Mouse (Mus musculus): ENCODE measurements at regions not wholly inside any gene's neighbourhood (a gene's known extent, or its start where the extent isn't known, plus 50 kb on each side); places are given as distances from the start of the nearest gene placed in this dataset.

DNA sequence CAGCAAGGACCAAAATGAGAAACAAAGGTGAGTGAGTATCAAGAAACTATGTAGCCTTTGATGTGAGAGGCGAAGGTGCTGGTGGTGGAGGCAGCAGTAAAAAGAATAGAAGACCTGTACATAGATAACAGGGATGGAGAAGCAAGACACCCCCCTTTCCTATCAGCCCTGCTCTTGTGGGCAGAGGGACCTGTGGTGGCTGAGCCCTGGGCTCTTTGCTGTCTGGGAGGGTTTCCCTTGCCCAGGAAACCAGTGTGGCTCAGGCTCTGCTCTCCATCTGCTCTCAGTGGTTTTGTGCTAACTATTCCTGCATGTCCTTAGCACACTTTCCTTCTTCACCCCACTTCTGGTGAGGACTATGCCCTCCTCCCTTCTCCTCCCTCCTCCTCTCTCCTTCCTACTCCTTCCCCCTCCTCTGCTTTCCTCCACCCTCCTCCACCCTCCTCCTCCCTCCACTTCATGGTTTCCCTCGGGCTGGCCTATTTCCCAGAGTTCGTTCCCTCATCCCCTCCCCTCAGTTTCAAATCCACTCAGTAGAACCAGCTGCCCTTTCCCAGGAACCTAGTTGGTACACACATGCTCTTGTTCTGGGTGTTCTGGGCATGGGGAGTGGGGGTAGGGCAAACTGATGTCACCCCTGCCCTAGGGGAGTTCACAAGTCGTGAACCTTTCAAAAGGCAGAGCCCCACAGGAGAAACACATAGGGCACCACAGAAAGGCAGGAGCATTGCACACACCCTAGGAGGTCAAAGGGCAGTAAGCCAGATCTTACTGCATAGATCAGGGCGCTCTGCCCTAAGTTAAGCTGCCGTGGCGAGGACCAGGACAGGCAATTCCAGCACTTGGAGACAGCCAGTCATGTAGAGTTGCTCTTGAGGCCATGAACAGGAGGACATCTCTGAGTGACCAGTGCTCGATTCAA, 93.1 kb downstream of the Cpn2 start:
- Histone ChIP-seq H3K36me3 (ENCODE audit: control insufficient read depth, insufficient read depth, low read length) (no peaks in the 10 kb centered on the region), H3K9ac (ENCODE audit: low read depth, low read length) (0 out of 2 replicates have a peak overlapping the region, but pooled peaks have one; percentile 2), H3K9me3 (ENCODE audit: control insufficient read depth, low read length) (no peaks in the 10 kb centered on the region), H3K4me3 (ENCODE audit: low read length) (no peak overlapping the region), H3K27ac (ENCODE audit: low read length) (peak overlapping the region; percentile 5; the same call in 1 of the 2 replicates), H3K4me2 (ENCODE audit: low read depth, low read length) (no peak overlapping the region), H3K27me3 (replicated peaks; ENCODE audit: control insufficient read depth, insufficient read depth, low read length) (no peaks in the 10 kb centered on the region), H3K4me1 (ENCODE audit: control insufficient read depth, insufficient read depth, low read length) (peaks cover 31% of the 10 kb centered on the region)
- ATAC-seq: peak; percentile 64
- 43% methylated on average over 8 of the region's 8 CpGs for WGBS

DNA sequence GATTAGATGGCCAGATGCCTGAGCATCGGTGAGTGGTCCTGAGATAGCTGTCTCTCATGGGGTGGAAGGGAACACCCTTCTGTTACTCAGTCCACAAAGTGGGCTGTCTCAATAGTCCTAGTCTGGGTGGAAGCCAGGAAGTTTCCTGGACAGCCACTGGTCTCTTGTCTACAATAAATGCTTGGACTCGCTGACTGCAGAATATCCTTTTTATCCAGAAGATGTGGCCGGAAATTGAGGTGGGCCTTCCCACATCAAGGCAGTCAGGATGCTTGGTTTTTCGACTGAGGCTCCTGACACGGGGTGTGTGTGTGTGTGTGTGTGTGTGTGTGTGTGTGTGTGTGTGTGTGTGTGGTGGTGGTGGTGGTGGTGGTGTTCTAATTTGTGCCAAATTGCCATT, 91.0 kb downstream of the Cpn2 start:
- H3K27ac ChIP-seq (ENCODE audit: low read length): no peak overlapping the region
- H3K9me3 ChIP-seq (ENCODE audit: control insufficient read depth, low read length): no peaks in the 10 kb centered on the region
- H3K4me3 ChIP-seq (ENCODE audit: low read length): no peak overlapping the region
- H3K27me3 ChIP-seq (replicated peaks; ENCODE audit: control insufficient read depth, insufficient read depth, low read length): no peaks in the 10 kb centered on the region
- peaks cover 30% of the 10 kb centered on the region for H3K4me1 ChIP-seq (ENCODE audit: control insufficient read depth, insufficient read depth, low read length)
- no peaks in the 10 kb centered on the region for H3K36me3 ChIP-seq (ENCODE audit: control insufficient read depth, insufficient read depth, low read length)
- H3K4me2 ChIP-seq (ENCODE audit: low read depth, low read length): no peak overlapping the region
- H3K9ac ChIP-seq (ENCODE audit: low read depth, low read length): no peak overlapping the region
- 82% methylated on average over 5 of the region's 5 CpGs for WGBS
- no peak for ATAC-seq

DNA sequence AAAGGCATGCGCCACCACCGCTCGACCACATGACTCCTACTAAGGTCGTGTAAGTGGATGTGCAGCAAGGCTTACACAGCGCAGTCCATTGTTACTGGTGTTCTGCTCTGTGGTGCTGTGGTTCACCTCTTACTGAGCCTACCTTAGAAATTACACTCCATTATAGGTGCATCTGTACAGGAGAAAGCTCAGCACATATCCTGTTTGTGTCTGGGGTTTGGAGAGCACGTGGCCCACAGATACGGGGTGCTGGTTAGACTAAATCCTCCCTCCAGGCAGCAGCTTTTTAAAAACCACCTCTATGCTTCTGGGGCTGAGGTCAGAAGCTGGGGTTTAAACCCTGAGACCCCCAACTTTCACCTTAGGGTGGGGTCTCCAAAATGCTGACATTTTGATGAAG, 89.5 kb downstream of the Cpn2 start:
- Histone ChIP-seq H3K4me3 (ENCODE audit: low read length) (no peak overlapping the region), H3K4me1 (ENCODE audit: control insufficient read depth, insufficient read depth, low read length) (peaks cover 19% of the 10 kb centered on the region), H3K9me3 (ENCODE audit: control insufficient read depth, low read length) (no peaks in the 10 kb centered on the region), H3K27me3 (replicated peaks; ENCODE audit: control insufficient read depth, insufficient read depth, low read length) (no peaks in the 10 kb centered on the region), H3K9ac (ENCODE audit: low read depth, low read length) (no peak overlapping the region), H3K36me3 (ENCODE audit: control insufficient read depth, insufficient read depth, low read length) (no peaks in the 10 kb centered on the region), H3K27ac (ENCODE audit: low read length) (no peak overlapping the region), H3K4me2 (ENCODE audit: low read depth, low read length) (no peak overlapping the region)
- WGBS: 87% methylated on average over 7 of the region's 7 CpGs
- ATAC-seq: no peak

DNA sequence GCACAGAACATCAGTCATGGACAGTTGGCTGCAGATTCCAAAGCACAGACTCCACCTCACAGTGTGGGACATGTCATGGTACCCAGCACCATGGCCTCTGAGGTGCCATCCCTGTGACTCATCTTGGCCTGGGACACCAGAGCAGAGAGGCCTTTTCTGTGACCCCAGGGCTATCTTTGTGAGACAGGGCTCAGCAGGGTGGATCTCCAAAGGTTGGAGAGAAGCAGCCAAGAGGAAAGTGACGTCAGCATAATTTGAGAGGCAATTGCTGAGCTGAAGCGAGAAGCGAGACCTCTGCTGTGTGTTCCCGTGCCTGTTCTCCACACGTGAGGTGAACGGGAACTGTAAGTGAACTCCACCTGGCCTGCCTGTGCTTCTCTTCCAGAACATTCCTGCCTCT, 88.7 kb downstream of the Cpn2 start:
- ATAC-seq: no peak
- Histone ChIP-seq H3K27ac (ENCODE audit: low read length) (no peak overlapping the region), H3K9me3 (ENCODE audit: control insufficient read depth, low read length) (no peaks in the 10 kb centered on the region), H3K36me3 (ENCODE audit: control insufficient read depth, insufficient read depth, low read length) (no peaks in the 10 kb centered on the region), H3K4me1 (ENCODE audit: control insufficient read depth, insufficient read depth, low read length) (peaks cover 16% of the 10 kb centered on the region), H3K4me3 (ENCODE audit: low read length) (no peak overlapping the region), H3K9ac (ENCODE audit: low read depth, low read length) (no peak overlapping the region), H3K27me3 (replicated peaks; ENCODE audit: control insufficient read depth, insufficient read depth, low read length) (no peaks in the 10 kb centered on the region), H3K4me2 (ENCODE audit: low read depth, low read length) (no peak overlapping the region)
- 57% methylated on average over 6 of the region's 6 CpGs for WGBS

DNA sequence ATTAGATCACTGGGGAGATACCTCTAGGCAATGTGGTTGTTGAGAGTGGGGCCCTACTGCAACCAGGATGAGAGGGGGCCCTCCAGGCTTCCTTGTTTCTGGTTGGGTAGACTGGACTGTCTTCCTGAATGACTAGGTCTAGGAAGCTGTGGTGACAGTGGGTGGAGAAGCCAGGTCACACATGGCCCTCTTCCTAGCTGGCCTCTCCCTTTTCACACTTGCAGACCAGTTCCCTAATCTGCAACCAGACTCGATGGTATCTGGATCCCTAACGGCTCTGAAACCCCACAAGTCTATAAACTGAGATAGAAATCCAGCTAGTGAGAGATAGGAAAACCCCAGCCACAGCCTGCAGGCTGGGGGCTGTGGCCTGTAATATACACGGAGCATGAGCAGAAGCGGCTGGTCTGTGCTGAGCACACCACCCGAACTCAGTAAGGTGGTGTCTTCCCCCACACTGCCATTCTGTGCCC, 87.8 kb downstream of the Cpn2 start:
- WGBS: 60% methylated on average over 5 of the region's 5 CpGs
- ATAC-seq: no peak
- no peaks in the 10 kb centered on the region for H3K36me3 ChIP-seq (ENCODE audit: control insufficient read depth, insufficient read depth, low read length)

DNA sequence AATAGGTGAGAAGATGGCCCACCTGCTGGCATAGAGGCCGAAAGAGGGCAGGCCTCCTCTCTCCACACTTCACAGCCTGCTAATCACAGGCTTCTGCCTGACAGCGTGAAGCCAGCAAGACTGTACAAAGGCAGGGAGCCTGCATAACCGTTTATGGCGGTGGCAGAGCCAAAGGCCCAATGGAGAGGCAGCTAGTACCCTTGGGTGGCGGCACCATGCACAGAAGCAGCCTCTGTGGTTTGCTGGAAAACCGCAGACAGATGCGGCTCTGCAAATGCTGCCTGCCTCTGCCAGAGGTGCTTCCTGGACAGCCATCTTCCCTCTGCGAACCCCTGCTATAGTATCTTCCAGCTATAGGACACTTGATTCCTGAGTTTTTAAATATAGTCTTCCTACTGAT, 86.2 kb downstream of the Cpn2 start:
- no peaks in the 10 kb centered on the region for H3K9me3 ChIP-seq (ENCODE audit: control insufficient read depth, low read length)
- 74% methylated on average over 8 of the region's 8 CpGs for WGBS
- no peak for ATAC-seq
- H3K36me3 ChIP-seq (ENCODE audit: control insufficient read depth, insufficient read depth, low read length): no peaks in the 10 kb centered on the region
- H3K4me3 ChIP-seq (ENCODE audit: low read length): no peak overlapping the region
- no peak overlapping the region for H3K4me2 ChIP-seq (ENCODE audit: low read depth, low read length)
- H3K27ac ChIP-seq (ENCODE audit: low read length): no peak overlapping the region
- no peaks in the 10 kb centered on the region for H3K27me3 ChIP-seq (replicated peaks; ENCODE audit: control insufficient read depth, insufficient read depth, low read length)
- H3K4me1 ChIP-seq (ENCODE audit: control insufficient read depth, insufficient read depth, low read length): peaks cover 14% of the 10 kb centered on the region
- H3K9ac ChIP-seq (ENCODE audit: low read depth, low read length): no peak overlapping the region

More for the DNA sequence above, 87.8 kb downstream of the Cpn2 start:
- no peak overlapping the region for H3K27ac ChIP-seq (ENCODE audit: low read length)
- no peaks in the 10 kb centered on the region for H3K9me3 ChIP-seq (ENCODE audit: control insufficient read depth, low read length)
- H3K4me1 ChIP-seq (ENCODE audit: control insufficient read depth, insufficient read depth, low read length): peaks cover 9% of the 10 kb centered on the region
- H3K9ac ChIP-seq (ENCODE audit: low read depth, low read length): no peak overlapping the region
- H3K27me3 ChIP-seq (replicated peaks; ENCODE audit: control insufficient read depth, insufficient read depth, low read length): no peaks in the 10 kb centered on the region
- H3K4me2 ChIP-seq (ENCODE audit: low read depth, low read length): no peak overlapping the region
- H3K4me3 ChIP-seq (ENCODE audit: low read length): no peak overlapping the region

DNA sequence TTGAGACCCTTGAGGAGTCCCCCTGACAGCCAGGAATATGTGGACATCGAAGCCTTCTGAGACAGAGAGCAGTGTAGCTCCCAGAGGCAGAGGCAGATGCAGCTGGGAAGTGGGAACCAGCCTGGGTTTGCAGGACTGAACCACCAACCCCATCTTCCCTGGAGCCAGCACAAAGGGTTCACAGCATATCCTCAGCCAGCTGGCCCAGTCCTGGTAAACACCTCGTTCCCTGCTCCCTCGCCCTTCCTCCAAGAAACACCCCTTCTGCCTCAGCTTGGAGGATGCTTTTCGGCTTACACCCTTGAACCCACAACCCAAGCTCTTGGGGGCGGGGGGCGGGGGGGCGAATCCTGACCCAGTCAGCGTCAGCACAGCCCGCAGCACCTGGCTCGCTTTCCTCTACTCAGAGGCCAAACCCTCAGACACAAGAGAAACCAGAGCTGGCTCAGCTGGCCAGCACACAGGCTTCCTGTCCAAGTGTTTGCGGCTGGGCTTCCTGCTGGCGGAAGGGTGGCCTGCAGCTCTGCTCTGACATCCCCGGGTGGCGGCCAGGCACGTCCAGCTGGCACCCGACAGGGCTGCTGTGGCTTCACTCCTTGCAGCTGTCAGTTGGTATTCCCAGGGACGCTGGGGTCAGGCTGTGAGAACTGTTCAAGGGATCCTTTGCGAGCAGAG, 82.6 kb downstream of the Cpn2 start:
- H3K27ac ChIP-seq (ENCODE audit: low read length): peak overlapping the region; percentile 72
- no peaks in the 10 kb centered on the region for H3K27me3 ChIP-seq (replicated peaks; ENCODE audit: control insufficient read depth, insufficient read depth, low read length)
- no peak overlapping the region for H3K4me2 ChIP-seq (ENCODE audit: low read depth, low read length)
- H3K9me3 ChIP-seq (ENCODE audit: control insufficient read depth, low read length): no peaks in the 10 kb centered on the region
- H3K4me3 ChIP-seq (ENCODE audit: low read length): no peak overlapping the region
- WGBS: 26% methylated on average over 18 of the region's 18 CpGs
- ATAC-seq: peak; percentile 65
- H3K9ac ChIP-seq (ENCODE audit: low read depth, low read length): 0 out of 2 replicates have a peak overlapping the region, but pooled peaks have one; percentile 21
- H3K4me1 ChIP-seq (ENCODE audit: control insufficient read depth, insufficient read depth, low read length): peaks cover 30% of the 10 kb centered on the region
- H3K36me3 ChIP-seq (ENCODE audit: control insufficient read depth, insufficient read depth, low read length): no peaks in the 10 kb centered on the region

DNA sequence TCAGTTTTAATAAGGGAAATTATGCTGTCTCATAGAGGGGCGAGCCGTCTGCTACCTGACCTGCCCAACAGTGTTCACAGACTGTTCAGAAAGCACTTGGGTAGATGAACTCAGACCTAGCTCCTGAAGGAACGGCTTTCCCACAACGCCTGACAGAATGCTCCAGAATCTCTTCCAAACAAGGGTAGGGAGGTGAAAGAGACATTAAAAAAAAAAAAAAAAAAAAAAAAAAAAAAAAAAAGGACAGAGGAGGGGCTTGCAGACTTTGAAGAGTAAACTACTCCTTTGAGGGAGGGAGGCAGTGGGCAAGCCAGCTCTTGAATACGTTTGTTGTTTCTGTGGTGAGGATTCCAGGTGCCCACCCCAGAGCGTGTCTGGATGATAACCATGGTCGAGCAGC, 81.6 kb downstream of the Cpn2 start:
- Histone ChIP-seq H3K4me2 (ENCODE audit: low read depth, low read length) (no peak overlapping the region), H3K4me1 (ENCODE audit: control insufficient read depth, insufficient read depth, low read length) (peaks cover 30% of the 10 kb centered on the region), H3K36me3 (ENCODE audit: control insufficient read depth, insufficient read depth, low read length) (no peaks in the 10 kb centered on the region), H3K9me3 (ENCODE audit: control insufficient read depth, low read length) (no peaks in the 10 kb centered on the region), H3K9ac (ENCODE audit: low read depth, low read length) (no peak overlapping the region), H3K27ac (ENCODE audit: low read length) (peak overlapping the region; percentile 72), H3K4me3 (ENCODE audit: low read length) (no peak overlapping the region), H3K27me3 (replicated peaks; ENCODE audit: control insufficient read depth, insufficient read depth, low read length) (no peaks in the 10 kb centered on the region)
- WGBS: 66% methylated on average over 7 of the region's 7 CpGs
- ATAC-seq: no peak

DNA sequence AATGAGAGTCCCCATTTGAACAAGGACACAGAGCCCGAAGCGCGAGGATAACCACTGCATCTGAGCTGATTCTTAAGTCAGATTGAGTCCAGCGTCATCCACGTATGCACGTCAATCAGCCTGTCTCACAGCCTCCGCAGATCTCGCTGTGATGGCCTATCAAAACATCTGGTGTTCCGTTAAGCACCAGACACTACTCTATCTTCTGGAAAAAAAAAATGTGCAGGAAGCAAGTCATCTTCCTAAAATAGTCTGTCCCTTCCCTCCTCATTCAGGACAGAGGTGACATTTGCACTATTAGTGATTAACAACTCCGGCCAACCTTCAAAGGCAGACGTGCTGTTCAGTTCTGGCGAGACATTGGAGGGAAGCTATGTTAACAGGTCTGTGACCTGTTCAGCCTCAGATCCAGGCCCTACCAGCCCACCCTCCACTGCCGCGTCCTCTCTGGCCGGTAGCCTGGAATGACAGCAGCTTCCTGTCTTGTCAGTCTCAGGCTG, 81.0 kb downstream of the Cpn2 start:
- peak overlapping the region; percentile 33; the same call in 1 of the 2 replicates for H3K27ac ChIP-seq (ENCODE audit: low read length)
- no peak overlapping the region for H3K4me3 ChIP-seq (ENCODE audit: low read length)
- peaks cover 35% of the 10 kb centered on the region for H3K4me1 ChIP-seq (ENCODE audit: control insufficient read depth, insufficient read depth, low read length)

More for the DNA sequence above, 81.0 kb downstream of the Cpn2 start:
- 69% methylated on average over 15 of the region's 15 CpGs for WGBS
- Histone ChIP-seq H3K27me3 (replicated peaks; ENCODE audit: control insufficient read depth, insufficient read depth, low read length) (no peaks in the 10 kb centered on the region), H3K9me3 (ENCODE audit: control insufficient read depth, low read length) (no peaks in the 10 kb centered on the region), H3K9ac (ENCODE audit: low read depth, low read length) (no peak overlapping the region), H3K36me3 (ENCODE audit: control insufficient read depth, insufficient read depth, low read length) (no peaks in the 10 kb centered on the region), H3K4me2 (ENCODE audit: low read depth, low read length) (no peak overlapping the region)
- no peak for ATAC-seq
